Mouse (Mus musculus) liver, embryonic 14.5 days (tissue): ENCODE measurements at regions not wholly inside any gene's neighbourhood (a gene's known extent, or its start where the extent isn't known, plus 50 kb on each side); places are given as distances from the start of the nearest gene placed in this dataset.

Experiments
- ATAC-seq: fragments of 200-750 bp; cut with Nextera tagmentation; 2 replicates; pipeline ENCODE4 v1.8.0; 2017; ENCODE audit warnings: moderate number of reproducible peaks, mild to moderate bottlenecking, moderate library complexity; ENCODE audit not compliant: insufficient read depth
- DNase-seq, 3 experiments: peaks; one replicate each; pipeline ENCODE4 v3.0.0-alpha.2; 2012 to 2013; ENCODE audit warnings: low read depth in 3 of 3, low spot score in 3 of 3
- H3K27ac ChIP-seq: fragments of 300-500 bp; sonication (generic); 2 replicates; pipeline ENCODE4 v1.5.1; 2014; ENCODE audit warnings: moderate library complexity, mild to moderate bottlenecking, control low read depth, inconsistent platforms
- H3K27me3 ChIP-seq: fragments of 300-500 bp; sonication (generic); 2 replicates; pipeline ENCODE4 v1.6.1; 2014; ENCODE audit warnings: mild to moderate bottlenecking, low read length, moderate library complexity; ENCODE audit not compliant: control insufficient read depth, insufficient read depth
- H3K36me3 ChIP-seq: fragments of 300-500 bp; sonication (generic); replicated peaks from 2 replicates; pipeline ENCODE4 v1.6.1; 2014; ENCODE audit warnings: low read depth; ENCODE audit not compliant: control insufficient read depth, insufficient read depth
- H3K4me1 ChIP-seq, 2 experiments: fragments of 200-500 bp in 1 of 2; fragments of 300-500 bp in 1 of 2; sonication (generic) in 1 of 2; replicated peaks; 2 replicates each; pipeline ENCODE4 v1.6.1; 2012 to 2014; ENCODE audit warnings: antibody characterized with exemption in 1 of 2, inconsistent platforms in 1 of 2, low read length in 1 of 2; ENCODE audit not compliant: control insufficient read depth in 2 of 2, insufficient read depth in 2 of 2
- H3K4me2 ChIP-seq: fragments of 300-500 bp; sonication (generic); 2 replicates; pipeline ENCODE4 v1.6.1; 2014; ENCODE audit warnings: low read depth, mild to moderate bottlenecking, control low read depth, moderate library complexity
- H3K4me3 ChIP-seq, 2 experiments: fragments of 200-500 bp in 1 of 2; fragments of 300-500 bp in 1 of 2; sonication (generic) in 1 of 2; 2 replicates each; pipeline ENCODE4 v1.5.1; 2012 to 2014; ENCODE audit warnings: low read depth in 2 of 2, low read length in 2 of 2, mild to moderate bottlenecking in 2 of 2, control low read depth in 1 of 2, inconsistent platforms in 1 of 2, moderate library complexity in 1 of 2; ENCODE audit not compliant: insufficient read depth in 1 of 2
- H3K9ac ChIP-seq: fragments of 300-500 bp; sonication (generic); replicated peaks from 2 replicates; pipeline ENCODE4 v1.6.1; 2014; ENCODE audit warnings: mild to moderate bottlenecking, control low read depth, moderate library complexity
- H3K9me3 ChIP-seq: fragments of 300-500 bp; sonication (generic); 2 replicates; pipeline ENCODE4 v1.6.1; 2016; ENCODE audit warnings: low read length, mixed read lengths; ENCODE audit not compliant: control insufficient read depth
- CTCF ChIP-seq: IDR thresholded peaks from 2 replicates; pipeline ENCODE4 v1.5.1; 2016; ENCODE audit warnings: antibody characterized with exemption, low read depth, control low read depth
- EP300 ChIP-seq: IDR thresholded peaks from 2 replicates; pipeline ENCODE4 v1.6.1; 2016; ENCODE audit warnings: antibody characterized with exemption, low read depth
- WGBS: fragments of 180-500 bp; shearing (Covaris S2); extraction: QIAGEN DNeasy Blood & Tissue Kit; methylation state at CpG from one replicate; pipeline ENCODE4 v1.1.7; 2014; ENCODE audit not compliant: insufficient replicate concordance; 5-methylcytosine and 5-hydroxymethylcytosine counted together

DNA sequence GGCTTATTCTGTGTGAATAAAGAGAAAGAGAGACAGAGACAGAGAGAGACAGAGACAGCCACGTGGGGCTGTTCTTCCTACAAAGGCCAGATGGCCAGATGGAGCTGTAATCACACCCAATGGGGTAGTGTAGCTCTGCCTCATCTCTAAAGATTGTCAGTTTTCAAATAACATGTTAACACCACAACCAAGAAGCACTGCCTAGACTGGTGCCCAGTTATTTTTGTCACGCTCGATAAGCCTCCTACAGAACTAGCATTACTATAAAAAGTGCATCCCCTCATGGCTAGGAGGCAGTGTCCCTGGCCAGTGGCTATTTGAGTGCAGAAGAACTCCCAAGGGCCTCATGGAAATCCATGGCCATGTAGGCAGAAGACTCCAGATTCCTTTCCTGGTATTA is 90.0 kb upstream of the Irx4 start:
- Histone ChIP-seq H3K9me3 (no peaks in the 10 kb centered on the region), H3K4me3 (no peak overlapping the region), H3K4me1 (no peaks in the 10 kb centered on the region), H3K27me3 (no peaks in the 10 kb centered on the region), H3K4me2 (no peak overlapping the region), H3K9ac (no peak overlapping the region), H3K27ac (no peak overlapping the region), H3K36me3 (no peaks in the 10 kb centered on the region)
- DNase-seq = no peak
- no peak for TF ChIP-seq EP300
- TF ChIP-seq CTCF = no peak
- WGBS = 47% methylated on average over 3 of the region's 3 CpGs
- ATAC-seq = no peak

DNA sequence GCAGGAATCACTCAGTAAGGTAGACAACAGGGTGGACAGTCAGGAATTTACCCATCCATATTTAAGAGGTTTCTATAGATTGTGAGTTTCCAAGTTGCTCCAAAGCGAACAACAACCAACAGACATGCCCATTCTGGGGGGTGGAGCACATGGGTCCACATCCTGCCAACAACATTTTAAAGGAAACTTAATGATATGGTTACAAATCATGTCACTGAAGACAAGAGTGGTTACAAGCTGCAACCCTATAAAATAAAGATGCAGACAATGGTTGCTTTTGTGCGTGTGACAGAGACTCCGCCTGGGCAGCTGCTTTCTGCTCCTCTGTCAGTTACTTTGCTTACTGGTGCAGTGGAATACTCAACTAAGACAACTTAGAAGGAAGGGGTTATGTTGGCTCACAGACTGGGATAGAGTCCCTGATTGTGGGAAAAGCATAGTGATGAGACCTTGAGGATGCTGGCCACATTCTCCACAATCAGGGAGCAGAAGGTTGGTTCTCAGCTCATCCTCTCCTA is 52.3 kb upstream of the Irx4 start:
- WGBS = 71% methylated on average over 3 of the region's 3 CpGs

More for the DNA sequence above, 52.3 kb upstream of the Irx4 start:
- Histone ChIP-seq H3K9ac (no peak overlapping the region), H3K4me3 (no peak overlapping the region), H3K4me1 (no peaks in the 10 kb centered on the region), H3K9me3 (no peaks in the 10 kb centered on the region), H3K27ac (no peak overlapping the region), H3K36me3 (no peaks in the 10 kb centered on the region), H3K4me2 (no peak overlapping the region), H3K27me3 (no peaks in the 10 kb centered on the region)
- TF ChIP-seq EP300 (no peak), CTCF (no peak)
- ATAC-seq (no peak), DNase-seq (no peak)
